Mouse (Mus musculus) MEL (cell line): Measurements from ENCODE around the gene Cacna1f. TPM values are rescaled to one million over a fixed set of nuclear protein-coding genes. Genes with fewer than 3 reads are reported as not detected.

Experiments used
- DNase-seq: peaks from one replicate; pipeline ENCODE4 v3.0.0; 2011; ENCODE audit warnings: low read depth, low spot score
- H3K27ac ChIP-seq: 2 replicates; pipeline ENCODE4 v1.5.1; 2012; ENCODE audit warnings: low read depth, mild to moderate bottlenecking, control low read depth, low read length, moderate library complexity; ENCODE audit not compliant: control insufficient read depth
- H3K27me3 ChIP-seq, 2 experiments: fragments of 150-350 bp in 1 of 2; sonication (generic) in 1 of 2; 2 replicates each; pipeline ENCODE4 v1.6.1; 2012; ENCODE audit warnings: low read length in 2 of 2, mild to moderate bottlenecking in 2 of 2, improper control_type of control experiment in 1 of 2, moderate library complexity in 1 of 2; ENCODE audit not compliant: insufficient read depth in 2 of 2, control insufficient read depth in 1 of 2
- H3K36me3 ChIP-seq, 2 experiments: 2 replicates each; pipeline ENCODE4 v1.6.1; 2012 to 2014; ENCODE audit warnings: low read length in 2 of 2, improper control_type of control experiment in 1 of 2, inconsistent platforms in 1 of 2, mild to moderate bottlenecking in 1 of 2; ENCODE audit not compliant: insufficient read depth in 2 of 2, control insufficient read depth in 1 of 2
- H3K4me1 ChIP-seq, 2 experiments: fragments of 150-350 bp in 1 of 2; sonication (generic) in 1 of 2; 2 replicates each; pipeline ENCODE4 v1.6.1; 2012; ENCODE audit warnings: low read length in 2 of 2, improper control_type of control experiment in 1 of 2, mild to moderate bottlenecking in 1 of 2; ENCODE audit not compliant: insufficient read depth in 2 of 2, control insufficient read depth in 1 of 2
- H3K4me3 ChIP-seq, 2 experiments: fragments of 150-350 bp in 1 of 2; sonication (generic) in 1 of 2; 2 replicates each; pipeline ENCODE4 v1.5.1; 2012; ENCODE audit warnings: low read depth in 2 of 2, low read length in 2 of 2, mild to moderate bottlenecking in 2 of 2, moderate library complexity in 2 of 2, control low read depth in 1 of 2, improper control_type of control experiment in 1 of 2; ENCODE audit not compliant: control insufficient read depth in 1 of 2, insufficient read depth in 1 of 2
- H3K79me2 ChIP-seq: 2 replicates; pipeline ENCODE4 v1.6.1; 2012; ENCODE audit warnings: mild to moderate bottlenecking, low read length, moderate library complexity; ENCODE audit not compliant: control insufficient read depth, poor library complexity, insufficient read depth
- H3K9ac ChIP-seq: 2 replicates; pipeline ENCODE4 v1.6.1; 2012; ENCODE audit warnings: low read depth, mild to moderate bottlenecking, control low read depth, low read length, moderate library complexity; ENCODE audit not compliant: control insufficient read depth, poor library complexity, severe bottlenecking
- H3K9me3 ChIP-seq: fragments of 150-350 bp; sonication (generic); replicated peaks from 2 replicates; pipeline ENCODE4 v1.6.1; 2012; ENCODE audit warnings: mild to moderate bottlenecking, low read length, improper control_type of control experiment, moderate library complexity; ENCODE audit not compliant: insufficient read depth
- BHLHE40 ChIP-seq: IDR thresholded peaks from 2 replicates; pipeline ENCODE4 v1.6.1; 2012; ENCODE audit warnings: low read depth, mild to moderate bottlenecking, inconsistent platforms, low read length, improper control_type of control experiment, borderline replicate concordance
- EP300 ChIP-seq, 2 experiments: IDR thresholded peaks; 2 replicates each; pipeline ENCODE4 v1.6.1; 2011; ENCODE audit warnings: improper control_type of control experiment in 2 of 2, low read length in 2 of 2, low read depth in 1 of 2, mild to moderate bottlenecking in 1 of 2
- GATA1 ChIP-seq: IDR thresholded peaks from 2 replicates; pipeline ENCODE4 v1.6.1; 2011; ENCODE audit warnings: low read depth, low read length, improper control_type of control experiment
- MAFK ChIP-seq: IDR thresholded peaks from 2 replicates; pipeline ENCODE4 v1.6.1; 2011; ENCODE audit warnings: low read depth, mild to moderate bottlenecking, low read length, improper control_type of control experiment, borderline replicate concordance
- MXI1 ChIP-seq: IDR thresholded peaks from 2 replicates; pipeline ENCODE4 v1.6.1; 2011; ENCODE audit warnings: mild to moderate bottlenecking, low read depth, low read length, improper control_type of control experiment
- NELFE ChIP-seq: IDR thresholded peaks from 2 replicates; pipeline ENCODE4 v1.6.1; 2011; ENCODE audit warnings: low read depth, low read length, improper control_type of control experiment
- POLR2AphosphoS5 ChIP-seq: IDR thresholded peaks from 2 replicates; pipeline ENCODE4 v1.6.1; 2012; ENCODE audit warnings: low read depth, borderline replicate concordance, mild to moderate bottlenecking, inconsistent platforms, low read length, moderate library complexity, mixed read lengths
- RCOR1 ChIP-seq: IDR thresholded peaks from 2 replicates; pipeline ENCODE4 v1.6.1; 2012; ENCODE audit warnings: low read depth, mild to moderate bottlenecking, inconsistent platforms, low read length, improper control_type of control experiment
- TAL1 ChIP-seq: IDR thresholded peaks from 2 replicates; pipeline ENCODE4 v1.6.1; 2012; ENCODE audit warnings: mild to moderate bottlenecking, inconsistent platforms, low read length, moderate library complexity, mixed read lengths
- TBP ChIP-seq: IDR thresholded peaks from 2 replicates; pipeline ENCODE4 v1.8.0; 2011; ENCODE audit warnings: low read depth, low read length, improper control_type of control experiment
- USF1 ChIP-seq: IDR thresholded peaks from 2 replicates; pipeline ENCODE4 v1.6.1; 2014; ENCODE audit warnings: low read depth, mild to moderate bottlenecking, inconsistent platforms, low read length, improper control_type of control experiment, moderate library complexity
- polyA plus RNA-seq, 2 experiments: library from polyadenylated mRNA; stranded (reverse) in 1 of 2; unstranded in 1 of 2; fragments of >175 nt in 1 of 2; fragments of >200 nt in 1 of 2; gene quantifications; 2 replicates each; pipeline versions ENCODE4 v1.2.1 to v1.2.4; 2012; ENCODE audit warnings: low replicate concordance in 2 of 2, low read depth in 1 of 2; ENCODE audit not compliant: insufficient read length in 2 of 2, insufficient read depth in 1 of 2, missing spikeins in 1 of 2
- total RNA-seq: library from RNA; depleted of rRNA; stranded (reverse); fragments of 300-350 nt; gene quantifications from 2 replicates; pipeline ENCODE4 v1.2.3, GENCODE M21; 2012

Gene Cacna1f
- total and polyA plus RNA-seq, 3 experiments = 0.17 TPM; not detected in 2

DNA sequence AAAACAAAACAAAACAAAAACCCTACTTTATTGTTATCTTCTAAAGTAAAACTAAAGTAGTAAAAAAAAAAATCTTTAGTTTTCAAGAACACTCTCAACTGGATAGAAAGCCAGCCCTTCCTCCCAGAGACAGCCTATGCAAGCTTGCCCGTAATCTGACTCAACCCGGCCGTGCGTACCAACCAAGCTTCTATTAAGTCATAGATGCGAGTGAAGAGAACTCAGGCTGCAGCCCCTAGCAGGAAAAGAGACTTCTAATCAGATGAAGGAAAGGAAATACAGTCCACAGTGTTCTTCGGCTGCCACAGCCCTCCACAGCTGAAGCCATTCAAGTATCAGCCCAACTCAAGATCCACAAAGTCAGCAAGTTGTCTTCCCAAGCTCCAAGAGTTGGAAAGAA, 40.5 kb upstream of the Cacna1f start:
- peaks cover 8 to 23% of the 10 kb centered on the region in 2 experiments for H3K4me1 ChIP-seq
- peak overlapping the region; percentile 24 for H3K9ac ChIP-seq
- peaks cover 0 to 16% of the 10 kb centered on the region in 2 experiments; a peak in 2 of 4 replicates for H3K36me3 ChIP-seq
- peak; percentile 73 for DNase-seq
- no peaks in the 10 kb centered on the region for H3K79me2 ChIP-seq
- no peaks in the 10 kb centered on the region for H3K9me3 ChIP-seq
- H3K27me3 ChIP-seq = no peaks in the 10 kb centered on the region
- peak overlapping the region; percentile 29 for H3K27ac ChIP-seq
- no peak for TF ChIP-seq NELFE
- peak; percentile 46; the same call in 1 of the 2 replicates for TF ChIP-seq TBP
- H3K4me3 ChIP-seq = peak overlapping the region in 1 of 2 experiments; percentile 33; a peak in 2 of 4 replicates

DNA sequence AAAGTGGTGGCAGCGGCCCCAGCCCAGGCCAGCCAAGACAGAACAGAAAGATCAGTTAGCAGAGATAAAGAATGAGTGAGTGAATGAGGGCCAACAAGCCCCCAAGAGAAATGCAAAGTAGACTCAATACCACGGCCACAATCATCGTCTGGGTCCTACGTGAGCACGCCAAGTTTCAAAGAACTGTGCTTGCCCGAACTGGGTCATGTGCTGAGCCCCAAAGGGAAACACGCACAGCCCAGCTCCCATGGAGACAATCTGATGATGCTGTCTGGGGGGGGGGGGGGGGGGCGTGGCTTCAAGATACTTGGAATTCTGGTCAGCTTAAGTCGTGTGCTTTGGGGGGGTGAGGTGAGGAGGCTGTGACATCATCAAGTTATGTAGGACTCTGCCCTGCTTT, 39.4 kb upstream of the Cacna1f start:
- peaks cover 19 to 34% of the 10 kb centered on the region in 2 experiments for H3K4me1 ChIP-seq
- 0 out of 2 replicates have a peak, but pooled peaks cover 2% of the 10 kb centered on the region for H3K79me2 ChIP-seq
- H3K27me3 ChIP-seq = no peaks in the 10 kb centered on the region
- no peak for TF ChIP-seq TBP
- TF ChIP-seq USF1 = peak; percentile 42; the same call in 1 of the 2 replicates
- DNase-seq = peak; percentile 40
- no peak overlapping the region for H3K4me3 ChIP-seq
- H3K9ac ChIP-seq = no peak overlapping the region; the same call in 1 of the 2 replicates
- H3K36me3 ChIP-seq = peaks cover 0 to 26% of the 10 kb centered on the region in 2 experiments; a peak in 2 of 4 replicates
- peak overlapping the region; percentile 26; the same call in 1 of the 2 replicates for H3K27ac ChIP-seq
- no peaks in the 10 kb centered on the region for H3K9me3 ChIP-seq

- TF ChIP-seq MXI1 = no peak
- no peak for TF ChIP-seq RCOR1
- peak; percentile 41; the same call in 1 of the 2 replicates for TF ChIP-seq GATA1
- no peak for TF ChIP-seq POLR2AphosphoS5
- TF ChIP-seq TAL1 = peak; percentile 61
- peak; percentile 46; the same call in 1 of the 2 replicates for TF ChIP-seq BHLHE40
- no peak for TF ChIP-seq MAFK
- peak in 1 of 2 experiments; percentile 23; a peak in 2 of 4 replicates for TF ChIP-seq EP300 (IDR thresholded peaks at IDR 0.05; ENCODE audit: low read depth in 1 of 2, low read length in 2 of 2)
- Histone ChIP-seq H3K36me3 (peaks cover 0 to 28% of the 10 kb centered on the region in 2 experiments; a peak in 2 of 4 replicates), H3K4me3 (no peak overlapping the region), H3K4me1 (peaks cover 25 to 47% of the 10 kb centered on the region in 2 experiments), H3K27ac (peak overlapping the region; percentile 15; the same call in 1 of the 2 replicates), H3K27me3 (no peaks in the 10 kb centered on the region), H3K9me3 (no peaks in the 10 kb centered on the region), H3K79me2 (peaks cover 14% of the 10 kb centered on the region), H3K9ac (no peak overlapping the region)
- DNase-seq = peak; percentile 37
These were observed 36.3 kb upstream of the Cacna1f start for GRCm38 (mm10) chrX:7570481-7571175.
